Mouse (Mus musculus): ENCODE measurements at regions not wholly inside any gene's neighbourhood (a gene's known extent, or its start where the extent isn't known, plus 50 kb on each side); places are given as distances from the start of the nearest gene placed in this dataset.

- TF ChIP-seq SMC3 (IDR thresholded peaks at IDR 0.05; ENCODE audit: low read depth, low read length), result no peak
- no peak for TF ChIP-seq CTCF (IDR thresholded peaks at IDR 0.05 in 2 of 3, conservative IDR thresholded peaks at IDR 0.05 in 1 of 3; ENCODE audit: control insufficient read depth in 1 of 3, insufficient read depth in 1 of 3, low read depth in 2 of 3, low read length in 3 of 3, poor library complexity in 1 of 3, severe bottlenecking in 1 of 3)
- no peak for TF ChIP-seq ZKSCAN1 (IDR thresholded peaks at IDR 0.05; ENCODE audit: low read depth, low read length)
- TF ChIP-seq GABPA (IDR thresholded peaks at IDR 0.05; ENCODE audit: low read depth, low read length), result no peak
- no peak for TF ChIP-seq POLR2A (IDR thresholded peaks at IDR 0.05; ENCODE audit: control insufficient read depth in 1 of 2, insufficient read depth in 1 of 2, low read depth in 1 of 2, low read length in 2 of 2, poor library complexity in 1 of 2)
- no peak for TF ChIP-seq BHLHE40 (IDR thresholded peaks at IDR 0.05; ENCODE audit: borderline replicate concordance, low read depth, low read length)
- no peak for TF ChIP-seq MEF2A (IDR thresholded peaks at IDR 0.05; ENCODE audit: extremely low read depth, insufficient replicate concordance, low read depth, low read length, poor library complexity, severe bottlenecking)
- no peak for TF ChIP-seq POLR2AphosphoS2 (IDR thresholded peaks at IDR 0.05; ENCODE audit: low read length)
Observed at GRCm38 (mm10) chr13:6236503-6236902, 311.4 kb upstream of the Pitrm1 start.
